Mouse (Mus musculus) layer of hippocampus, postnatal 14 days (tissue): ENCODE data around the gene Golm1. TPM values are rescaled to one million over a fixed set of nuclear protein-coding genes. Genes with fewer than 3 reads are reported as not detected.

Source experiments
- DNase-seq, 2 experiments: peaks; one replicate each; pipeline ENCODE4 v3.0.0; 2021 to 2022; ENCODE audit warnings: low spot score in 2 of 2, mixed read lengths in 1 of 2
- total RNA-seq, 2 experiments: library from RNA; stranded (reverse); gene quantifications; 2 replicates each; pipeline ENCODE4 v1.2.3; 2021

Golm1 gene
- total RNA-seq, 2 experiments from 2014 or later = 57.0 to 59.4 TPM

- DNase-seq = no peak
Observed at GRCm38 (mm10) chr13:59648598-59648997, 27.0 kb downstream of the Golm1 start.

GRCm38 (mm10) chr13:59647484-59647883 is 28.1 kb downstream of the Golm1 start:
- no peak for DNase-seq

DNA sequence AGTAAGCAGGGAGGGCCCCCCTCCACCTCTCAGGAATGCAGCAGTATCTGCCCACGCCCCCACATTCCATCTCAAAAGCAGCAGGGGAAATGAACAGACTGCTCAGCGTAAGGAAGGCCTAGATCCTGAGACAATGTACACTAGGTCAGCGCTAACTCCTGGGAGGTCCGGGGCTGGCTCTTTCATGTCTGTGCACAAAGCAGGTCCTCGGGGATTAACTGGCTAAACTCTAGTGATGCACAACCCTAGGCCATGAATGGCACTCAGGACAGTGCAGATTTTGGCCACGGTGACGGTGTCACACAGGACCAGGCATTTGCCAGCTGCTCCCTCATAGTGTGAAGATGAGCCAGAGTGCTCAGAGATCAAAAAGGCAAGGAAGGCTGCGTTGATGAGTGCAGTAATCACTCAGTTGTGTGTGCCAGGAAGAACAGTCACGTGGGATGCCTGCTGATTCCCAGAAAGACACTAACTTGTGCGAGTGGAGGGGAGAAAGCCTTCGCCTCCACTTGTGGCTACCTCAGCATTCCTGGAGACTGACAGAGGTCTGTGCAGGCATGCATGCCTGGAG is 28.9 kb downstream of the Golm1 start:
- DNase-seq = no peak

- DNase-seq = no peak
Observed at GRCm38 (mm10) chr13:59645491-59645890, 30.1 kb downstream of the Golm1 start.

DNA sequence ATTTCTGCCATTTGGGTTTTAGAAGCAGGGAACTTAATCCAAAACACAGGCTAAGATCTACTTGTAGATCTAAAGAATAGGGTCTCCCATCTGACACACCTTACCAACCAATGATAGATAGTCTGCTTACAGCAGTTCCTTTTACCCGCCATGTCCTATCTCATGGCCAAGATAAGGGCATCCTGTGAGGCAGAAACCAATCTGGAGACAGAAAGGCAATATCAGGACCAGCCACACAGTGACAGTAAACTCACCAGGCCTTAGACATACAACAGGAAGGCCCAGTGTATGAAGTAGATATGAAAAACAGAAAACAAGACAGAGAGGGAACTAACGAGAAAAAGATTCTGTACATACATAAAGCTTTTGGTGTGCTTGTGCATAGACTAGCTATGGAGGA is 32.8 kb downstream of the Golm1 start:
- DNase-seq = no peak

- DNase-seq = no peak
Observed at GRCm38 (mm10) chr13:59640178-59640440, 35.5 kb downstream of the Golm1 start.

- no peak for DNase-seq
Observed at GRCm38 (mm10) chr13:59639368-59640177, 36.0 kb downstream of the Golm1 start.

DNA sequence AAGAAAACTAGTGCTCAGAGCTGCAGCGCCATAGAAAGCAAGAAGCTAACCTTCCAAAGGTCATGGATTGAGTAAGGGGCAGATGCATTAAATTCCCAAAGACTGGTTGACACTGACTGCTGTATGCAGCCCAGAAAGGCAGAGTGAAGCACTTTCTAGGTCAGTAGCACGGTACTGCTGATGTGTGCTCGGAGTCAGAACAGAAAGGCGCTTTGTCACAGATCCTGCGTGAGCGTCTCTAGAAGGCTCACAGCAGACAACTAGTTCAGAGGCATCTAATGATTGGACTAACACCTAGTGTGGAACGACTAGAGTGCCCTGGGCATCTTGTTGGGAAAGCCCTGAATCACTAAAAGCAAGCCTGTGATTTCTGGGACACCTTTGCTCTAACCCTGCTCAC is 37.8 kb downstream of the Golm1 start:
- DNase-seq = no peak

- DNase-seq = no peak
Observed at GRCm38 (mm10) chr13:59634637-59635036, 41.0 kb downstream of the Golm1 start.

- DNase-seq = no peak
Observed at GRCm38 (mm10) chr13:59626739-59627138, 48.9 kb downstream of the Golm1 start.

DNA sequence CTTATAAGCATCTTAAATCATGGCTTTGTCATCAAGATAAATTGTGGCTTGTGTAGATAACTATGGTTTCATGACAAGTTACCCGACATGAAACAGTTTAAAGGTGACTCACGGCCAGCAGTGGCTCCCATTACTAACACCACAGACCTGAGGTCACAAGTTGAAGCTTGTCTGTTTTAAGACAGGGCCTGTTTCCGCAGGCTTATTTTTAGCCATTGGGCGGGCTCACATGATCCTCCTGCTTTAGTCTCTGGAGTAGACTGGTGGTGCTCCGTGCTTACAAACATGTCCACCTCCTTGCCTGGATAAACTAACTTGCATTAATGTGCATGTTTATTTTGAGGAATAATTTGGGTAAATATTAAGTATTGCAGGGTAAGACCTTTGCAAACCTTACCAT is 50.7 kb downstream of the Golm1 start:
- DNase-seq = no peak

- DNase-seq = no peak
Observed at GRCm38 (mm10) chr13:59624389-59624788, 51.2 kb downstream of the Golm1 start.

DNA sequence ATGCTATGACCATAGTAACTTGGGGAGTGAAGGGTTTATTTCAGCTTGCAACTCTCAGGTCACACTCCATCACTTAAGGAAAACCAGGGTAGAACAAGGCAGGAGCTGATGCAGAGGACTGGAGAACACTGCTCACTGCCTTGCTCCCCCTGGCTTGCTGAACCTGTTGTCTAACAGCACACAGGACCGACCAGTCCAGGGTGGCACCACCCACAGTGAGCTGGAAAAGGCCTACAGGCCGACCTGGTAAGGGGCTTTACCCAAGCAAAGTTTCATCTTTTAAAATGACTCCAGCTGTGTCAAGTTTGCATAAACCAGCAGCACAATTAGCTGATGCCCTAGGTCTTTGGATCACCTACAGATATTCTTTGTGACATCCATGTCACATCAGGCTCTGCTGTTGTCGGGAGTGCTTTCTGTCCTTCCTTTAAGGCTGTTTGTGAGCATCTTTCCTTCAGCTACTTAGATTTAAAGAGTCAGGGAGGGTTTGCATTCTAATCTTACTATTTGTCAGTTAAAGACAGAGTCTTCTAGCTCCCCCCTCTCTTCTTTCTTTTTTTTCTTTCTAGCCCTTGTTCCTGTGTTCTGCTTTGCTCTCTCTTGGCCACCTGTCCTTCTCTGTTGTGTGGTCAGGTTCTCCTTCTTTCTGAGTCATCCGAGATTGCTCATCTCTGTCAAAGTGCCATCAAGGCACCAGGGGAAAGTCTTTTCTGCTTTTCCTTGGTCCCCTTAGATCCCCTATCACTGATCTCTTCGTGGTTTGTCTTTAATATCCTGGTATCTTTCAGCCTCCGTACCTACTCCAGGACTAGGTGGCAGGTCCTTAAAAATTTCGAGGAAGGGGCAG is 53.7 kb downstream of the Golm1 start:
- DNase-seq = no peak

GRCm38 (mm10) chr13:59618463-59618862 is 57.1 kb downstream of the Golm1 start:
- no peak for DNase-seq

DNA sequence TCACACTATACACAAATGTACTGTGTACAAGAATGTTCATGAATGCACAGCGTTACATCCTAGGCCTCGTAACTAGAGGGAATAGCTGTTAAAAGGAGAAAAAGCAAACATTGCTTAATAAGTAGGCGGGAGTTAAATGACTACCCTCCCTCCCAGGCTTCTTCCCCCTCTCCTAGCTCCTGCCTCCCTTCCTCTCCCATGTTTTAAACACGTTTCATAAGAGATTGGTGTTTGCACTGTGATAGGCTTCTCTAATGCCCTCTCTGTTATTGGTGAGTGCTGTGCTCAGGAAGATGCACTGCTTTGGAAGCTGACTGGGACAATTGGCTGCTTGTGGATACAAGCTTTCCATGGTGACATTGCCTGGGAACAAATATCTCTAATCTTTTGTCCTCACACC is 60.1 kb downstream of the Golm1 start:
- DNase-seq = no peak

GRCm38 (mm10) chr13:59615152-59615551 is 60.5 kb downstream of the Golm1 start:
- no peak for DNase-seq

DNA sequence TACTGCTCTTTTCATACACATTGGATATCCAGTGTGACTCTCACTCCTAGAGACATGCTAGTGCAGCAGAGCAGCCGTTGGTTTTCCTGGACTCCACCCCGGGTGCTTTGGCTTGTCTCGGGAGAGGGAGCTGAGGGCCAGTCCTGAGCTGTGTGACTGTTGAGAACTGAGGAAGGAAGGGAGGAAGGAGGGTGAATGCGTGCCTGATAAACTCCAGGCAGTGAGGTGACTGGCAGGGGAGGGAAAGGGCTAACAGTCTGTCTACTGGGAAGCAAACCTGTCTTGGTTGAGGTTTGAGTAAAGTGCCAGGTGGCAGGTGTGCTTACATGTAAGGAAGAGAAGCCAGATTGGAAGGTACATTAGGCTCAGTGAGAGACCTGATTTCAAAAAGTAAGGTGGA is 61.7 kb downstream of the Golm1 start:
- no peak for DNase-seq

- no peak for DNase-seq
Observed at GRCm38 (mm10) chr13:59610437-59610836, 65.2 kb downstream of the Golm1 start.

GRCm38 (mm10) chr13:59609885-59610284 is 65.7 kb downstream of the Golm1 start:
- no peak for DNase-seq

DNA sequence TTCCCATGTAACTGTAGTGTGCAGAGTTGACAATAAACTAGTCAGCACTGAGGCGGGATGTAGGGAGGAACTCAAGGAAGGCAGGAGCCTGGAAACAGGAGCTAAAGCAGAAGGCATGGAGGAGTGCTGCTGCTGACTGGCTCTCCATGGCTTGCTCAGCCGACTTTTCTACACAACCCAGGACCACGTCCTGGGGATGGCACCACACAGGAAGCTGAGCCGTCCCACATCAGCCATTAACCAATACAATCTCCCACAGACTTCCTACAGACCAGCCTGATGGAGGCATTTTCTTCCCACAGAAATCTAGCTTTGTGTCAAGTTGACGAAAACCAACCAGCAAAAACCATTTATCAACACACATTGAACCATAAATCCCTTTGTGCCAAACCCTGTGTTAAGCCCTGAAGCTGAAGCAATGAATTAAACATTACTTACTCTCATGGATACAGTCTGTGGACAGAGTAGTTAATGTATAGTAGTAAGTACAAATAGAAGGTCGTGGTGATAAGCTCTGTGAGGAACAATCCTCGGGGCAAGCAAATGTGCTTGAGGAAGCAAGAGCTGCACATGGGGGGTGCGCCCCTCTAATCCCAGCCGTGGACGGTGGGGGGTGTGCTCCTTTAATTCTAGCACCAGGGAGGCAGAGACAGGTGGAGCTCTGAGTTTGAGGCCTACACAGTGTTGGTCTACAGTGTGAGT is 70.2 kb downstream of the Golm1 start:
- no peak for DNase-seq

DNA sequence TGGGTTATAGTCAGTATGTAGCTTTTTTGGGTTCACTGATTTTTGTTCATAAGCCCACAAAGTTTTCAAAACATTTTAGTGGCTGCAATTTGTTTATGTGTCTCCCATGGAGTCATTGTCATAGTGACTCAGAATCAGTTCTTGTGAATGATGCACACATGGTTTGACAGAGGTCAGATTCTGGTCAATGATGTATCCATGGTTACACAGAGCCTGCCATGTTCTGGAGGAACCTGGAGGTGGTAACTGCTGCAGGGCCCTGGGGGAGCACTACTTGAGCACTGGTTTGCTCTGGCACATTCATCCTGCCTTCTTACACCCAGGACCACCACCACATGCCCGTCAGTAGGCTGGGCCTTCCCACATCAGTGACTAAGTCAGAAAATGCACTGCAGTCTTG is 71.1 kb downstream of the Golm1 start:
- no peak for DNase-seq

GRCm38 (mm10) chr13:59603096-59603495 is 72.5 kb downstream of the Golm1 start:
- DNase-seq = no peak
